Mouse (Mus musculus): ENCODE measurements around the gene Dab2ip.

Gene Dab2ip

DNA sequence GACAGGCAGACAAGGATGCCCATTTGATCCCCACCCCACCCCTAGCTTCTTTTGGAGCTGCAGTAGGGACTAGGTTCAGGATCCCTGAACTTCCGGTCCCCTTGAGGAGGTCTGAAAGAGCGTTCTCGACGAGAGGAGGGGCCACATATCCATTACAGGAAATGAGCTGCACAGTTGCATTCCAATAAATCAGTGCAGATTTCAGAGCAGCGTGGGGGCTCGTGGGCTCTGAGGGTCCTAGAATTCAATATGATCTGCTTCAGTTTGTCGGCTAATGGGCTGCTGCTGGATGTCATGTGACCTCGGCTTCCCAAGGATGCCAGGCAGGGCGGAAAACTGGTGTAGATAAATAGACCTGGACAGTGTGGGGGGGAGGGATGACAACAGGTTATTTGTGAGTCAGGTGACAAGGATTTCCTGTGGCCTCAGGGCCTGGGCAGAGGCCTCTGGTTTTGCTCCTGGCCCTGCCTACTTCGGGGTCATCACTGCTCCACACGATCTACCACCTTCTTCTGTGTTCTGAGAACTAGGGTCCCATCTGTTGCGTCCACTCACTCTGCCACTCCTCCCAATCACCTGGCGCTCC lies 181.7 kb downstream of the Dab2ip start:
- peak; percentile 10 for DNase-seq (ENCODE audit: extremely low spot score, low read depth, low spot score)

DNA sequence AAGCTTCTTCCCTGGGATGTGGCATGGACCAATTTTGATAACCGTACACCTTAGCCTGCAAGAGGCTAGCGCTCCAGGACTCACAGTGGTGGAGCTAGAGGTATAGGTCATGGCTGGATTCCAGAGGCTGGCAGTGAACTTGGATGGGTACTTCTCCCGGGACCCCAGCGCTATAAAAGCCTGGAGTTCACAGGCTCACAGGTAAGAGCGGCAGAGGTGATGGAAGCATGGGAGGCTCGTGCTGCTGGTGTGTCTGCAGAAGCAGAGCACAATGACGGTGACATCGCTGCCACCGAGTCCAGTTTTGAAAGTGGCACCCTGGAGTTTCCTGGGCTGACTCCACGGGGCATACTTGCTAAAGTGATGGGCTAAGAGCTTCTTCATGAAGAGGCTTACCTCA lies 187.8 kb downstream of the Dab2ip start:
- no peak for DNase-seq (ENCODE audit: extremely low spot score, low read depth, low spot score)

DNA sequence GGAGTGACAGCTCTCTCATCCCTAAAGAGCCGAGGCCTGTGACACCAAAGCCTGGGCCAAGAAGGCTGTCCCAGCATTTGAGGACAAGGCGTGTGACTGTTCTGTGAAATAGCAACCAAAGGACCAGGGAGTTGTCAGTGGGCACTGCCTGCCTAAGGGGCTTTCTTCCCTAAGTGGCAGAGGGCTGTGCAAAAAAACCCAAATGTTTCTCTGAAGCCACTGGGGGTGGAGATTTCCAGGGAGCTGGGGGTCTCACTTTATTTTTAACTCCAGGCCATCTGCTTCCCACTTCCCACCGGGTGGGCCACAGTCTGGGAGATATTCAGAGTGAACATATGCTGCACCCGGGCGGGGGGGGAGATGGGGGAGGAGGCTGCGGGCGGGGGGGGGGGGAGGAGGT lies 188.6 kb downstream of the Dab2ip start:
- no peak for DNase-seq (ENCODE audit: extremely low spot score, low read depth, low spot score)

DNA sequence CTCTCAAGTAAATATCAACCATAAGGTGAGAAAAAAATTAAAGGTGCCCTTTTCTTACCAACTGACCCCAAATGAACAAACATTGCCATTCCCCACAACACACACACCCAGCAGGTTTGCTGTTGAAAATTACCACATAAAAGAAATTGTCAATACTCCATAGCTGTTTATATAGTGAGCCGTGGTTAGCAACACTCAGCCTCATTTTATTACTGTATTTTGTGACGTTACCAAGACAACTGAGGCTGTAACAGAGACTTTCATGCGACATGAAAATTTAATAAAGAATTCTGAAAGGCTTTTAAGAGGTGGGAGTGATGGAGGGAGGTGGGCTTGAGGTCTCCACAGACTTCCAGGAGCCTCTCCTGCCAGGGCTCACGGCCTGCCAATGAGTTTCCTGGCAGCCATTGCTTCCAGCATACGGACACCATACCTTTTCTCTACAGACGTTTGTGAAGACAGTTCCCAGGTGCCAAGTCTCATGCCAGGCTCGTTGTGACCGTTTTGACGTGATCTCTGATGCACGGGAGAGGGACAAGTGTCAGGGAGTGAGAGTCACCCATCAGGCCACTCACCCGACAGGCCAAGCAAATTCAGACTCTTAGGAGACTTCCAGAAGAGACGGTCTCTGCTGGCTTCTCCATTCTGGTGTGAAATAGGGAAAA lies 189.4 kb downstream of the Dab2ip start:
- DNase-seq (ENCODE audit: extremely low spot score, low read depth, low spot score) = no peak

DNA sequence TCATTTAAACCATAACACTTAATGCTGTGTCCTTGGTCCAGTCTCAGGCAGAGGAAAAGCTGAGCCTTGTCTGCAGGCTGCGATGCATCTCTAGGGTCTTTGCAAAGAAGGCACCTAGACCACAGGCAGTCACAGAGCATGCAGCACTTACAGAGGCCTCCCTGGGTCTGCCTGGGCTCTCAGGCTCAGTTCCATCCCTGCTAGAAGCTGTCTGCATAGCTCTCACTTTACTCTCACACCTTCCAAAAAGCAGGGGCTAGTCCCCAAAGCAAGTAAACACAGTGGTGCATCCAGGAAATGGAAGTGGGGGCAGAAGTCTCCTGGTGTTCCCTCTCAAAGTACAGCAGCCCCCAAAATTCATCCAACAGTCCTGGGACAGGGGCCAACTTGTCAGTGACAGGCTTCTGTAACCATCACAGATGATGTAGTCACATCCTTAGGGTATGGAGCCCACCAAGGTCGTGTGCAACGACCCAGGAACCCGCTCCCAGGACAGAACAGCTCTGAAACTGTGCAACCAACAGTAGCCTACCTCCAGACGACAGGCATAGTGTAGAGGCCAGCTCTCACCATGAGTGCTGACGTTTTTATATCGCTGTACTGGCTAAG lies 192.6 kb downstream of the Dab2ip start:
- DNase-seq (ENCODE audit: extremely low spot score, low read depth, low spot score) = no peak

DNA sequence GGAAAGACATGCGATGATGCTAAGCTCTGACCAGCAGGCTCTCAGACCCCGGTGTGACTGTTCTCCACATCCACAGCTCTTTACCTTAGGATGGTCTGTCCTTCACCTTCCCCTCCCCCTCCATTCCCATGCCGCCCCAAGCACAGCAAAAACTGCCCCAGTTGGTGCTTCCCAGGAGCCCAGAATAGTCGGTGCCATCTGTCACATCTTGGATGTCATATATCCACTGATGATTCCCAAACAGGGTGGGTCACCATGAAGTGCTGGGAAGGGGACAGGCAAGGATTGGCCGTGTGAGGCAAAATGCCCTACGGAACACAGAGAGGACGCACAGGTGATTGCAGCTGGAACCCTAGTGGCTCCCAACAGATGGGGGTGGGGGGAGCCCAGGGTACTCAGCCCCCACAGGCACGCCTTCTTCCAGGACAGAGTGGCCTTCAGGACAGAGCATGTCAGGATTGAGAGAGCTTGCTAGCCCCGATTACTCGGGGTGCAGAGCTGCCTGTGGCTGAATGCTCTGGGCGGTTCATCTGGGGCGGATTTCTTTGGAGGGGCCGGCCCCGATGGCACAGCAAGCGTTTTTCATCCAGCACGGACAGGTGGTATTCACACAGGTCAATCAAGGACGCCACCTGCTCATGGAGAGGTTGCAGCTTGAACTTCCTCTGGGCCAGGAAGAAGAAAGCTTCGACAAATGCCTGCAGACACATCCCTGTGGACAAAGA lies 193.9 kb downstream of the Dab2ip start:
- DNase-seq (ENCODE audit: extremely low spot score, low read depth, low spot score) = no peak

DNA sequence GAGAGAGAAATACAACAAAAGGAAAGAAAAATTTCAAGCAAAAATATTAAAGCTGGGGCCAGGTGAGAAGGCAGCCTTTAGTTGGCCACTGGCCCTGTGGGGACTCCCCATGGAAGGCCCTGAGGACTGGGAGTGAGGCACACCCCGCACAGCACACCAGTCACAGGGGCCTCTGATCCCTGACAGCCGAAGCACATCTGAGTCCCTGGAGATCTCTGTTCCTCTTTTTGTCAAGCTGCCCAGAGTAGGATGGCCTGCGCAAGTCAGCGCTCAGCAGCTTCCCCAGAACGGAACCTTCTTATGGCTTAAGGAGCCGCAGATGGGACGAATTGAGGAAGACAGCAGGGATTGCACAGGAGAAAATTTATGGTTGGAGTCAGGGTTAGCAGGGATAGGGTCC lies 198.4 kb downstream of the Dab2ip start:
- DNase-seq (ENCODE audit: extremely low spot score, low read depth, low spot score) = no peak

DNA sequence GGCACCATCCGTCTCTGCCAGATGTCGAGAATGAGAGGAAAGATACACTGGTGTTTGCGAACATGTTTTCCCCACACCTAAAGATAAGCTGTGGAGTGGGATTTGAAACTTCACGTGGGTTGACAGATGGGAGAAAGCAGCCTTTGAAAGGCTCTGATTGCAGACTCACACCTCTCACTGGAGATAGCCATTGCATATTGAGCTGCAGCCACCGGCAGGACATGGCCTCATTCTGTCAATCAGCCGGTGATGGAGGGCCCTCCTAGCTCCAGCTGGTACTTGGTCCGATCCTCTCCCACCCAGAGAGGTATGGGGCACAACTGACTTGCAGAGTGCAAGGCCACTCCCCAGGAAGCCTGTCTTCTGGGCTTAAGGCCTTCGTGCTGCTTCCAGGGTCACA lies 202.3 kb downstream of the Dab2ip start:
- DNase-seq (ENCODE audit: extremely low spot score, low read depth, low spot score) = no peak

DNA sequence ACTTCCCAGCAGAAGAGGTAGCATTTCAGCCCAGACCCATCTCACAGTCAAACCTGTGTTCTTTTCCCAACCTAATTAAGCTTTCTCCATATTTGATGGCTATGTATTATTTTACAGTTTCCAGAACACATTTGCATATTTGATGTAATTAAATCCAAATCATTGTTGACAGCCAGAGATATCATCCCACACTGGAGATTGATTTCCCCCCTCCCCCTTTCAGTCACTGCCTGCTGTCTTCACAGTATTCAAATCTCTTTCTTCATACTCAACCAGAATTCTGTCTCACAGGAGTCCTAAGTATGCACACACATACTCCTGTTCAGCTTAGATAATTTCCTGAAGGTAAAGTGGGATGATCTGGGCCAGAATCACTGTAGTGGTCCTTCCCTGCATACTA lies 202.8 kb downstream of the Dab2ip start:
- no peak for DNase-seq (ENCODE audit: extremely low spot score, low read depth, low spot score)

DNA sequence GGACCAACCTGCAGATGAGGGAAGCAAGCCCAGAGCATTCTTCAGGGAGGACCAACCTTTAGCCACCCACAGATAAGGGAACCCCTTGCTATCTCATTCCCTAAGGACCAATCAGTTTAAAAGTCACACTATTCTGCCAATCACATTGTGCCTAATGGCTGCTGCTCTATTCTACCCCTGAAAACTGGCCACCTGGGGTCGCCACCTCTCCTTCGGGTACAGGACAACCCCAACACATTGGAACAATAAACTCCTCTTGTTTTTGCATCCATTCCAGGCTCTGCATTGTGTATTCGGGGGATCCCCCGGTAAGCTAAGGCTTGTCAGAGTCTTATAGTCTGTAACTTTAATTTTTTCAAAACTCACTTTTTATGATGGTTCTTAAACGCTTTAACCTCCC lies 203.4 kb downstream of the Dab2ip start:
- DNase-seq (ENCODE audit: extremely low spot score, low read depth, low spot score) = no peak

DNA sequence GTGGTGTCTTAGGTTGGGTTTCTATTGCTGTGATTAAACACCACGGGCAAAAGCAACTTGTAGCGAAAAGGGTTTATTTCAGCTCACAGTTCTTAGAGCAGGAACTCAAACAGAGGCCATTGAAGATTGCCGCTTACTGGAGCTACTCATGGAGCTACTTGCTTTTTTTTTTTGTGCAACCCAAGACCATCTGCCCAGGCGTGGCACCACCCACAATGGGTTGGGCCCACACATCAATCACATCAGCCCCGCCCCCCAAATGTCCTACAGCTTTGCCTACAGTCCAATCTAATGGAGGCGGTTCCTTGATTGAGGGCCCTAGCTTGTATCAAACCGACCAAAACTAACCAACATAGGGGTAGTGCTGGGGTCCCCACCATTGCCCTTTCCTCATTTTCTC lies 205.8 kb downstream of the Dab2ip start:
- DNase-seq (ENCODE audit: extremely low spot score, low read depth, low spot score) = no peak

DNA sequence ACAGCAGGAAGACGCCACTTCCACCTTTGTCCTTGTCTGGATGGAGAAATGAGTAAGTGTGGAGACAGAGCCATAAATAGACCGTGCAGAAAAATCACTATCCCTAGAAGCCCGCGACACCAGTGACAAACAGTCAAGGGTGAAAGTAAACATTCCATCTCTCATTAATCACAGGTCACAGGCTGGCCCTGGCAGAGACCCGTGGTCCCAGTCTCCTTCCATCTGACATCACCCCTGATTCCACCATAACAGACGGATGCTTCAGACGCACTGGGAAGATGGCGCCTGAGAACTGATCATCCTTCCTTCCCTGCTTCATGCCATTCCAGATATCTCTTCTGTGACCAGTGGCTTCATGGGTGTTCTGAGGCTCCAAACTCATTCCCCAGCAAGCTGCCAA lies 206.3 kb downstream of the Dab2ip start:
- no peak for DNase-seq (ENCODE audit: extremely low spot score, low read depth, low spot score)

DNA sequence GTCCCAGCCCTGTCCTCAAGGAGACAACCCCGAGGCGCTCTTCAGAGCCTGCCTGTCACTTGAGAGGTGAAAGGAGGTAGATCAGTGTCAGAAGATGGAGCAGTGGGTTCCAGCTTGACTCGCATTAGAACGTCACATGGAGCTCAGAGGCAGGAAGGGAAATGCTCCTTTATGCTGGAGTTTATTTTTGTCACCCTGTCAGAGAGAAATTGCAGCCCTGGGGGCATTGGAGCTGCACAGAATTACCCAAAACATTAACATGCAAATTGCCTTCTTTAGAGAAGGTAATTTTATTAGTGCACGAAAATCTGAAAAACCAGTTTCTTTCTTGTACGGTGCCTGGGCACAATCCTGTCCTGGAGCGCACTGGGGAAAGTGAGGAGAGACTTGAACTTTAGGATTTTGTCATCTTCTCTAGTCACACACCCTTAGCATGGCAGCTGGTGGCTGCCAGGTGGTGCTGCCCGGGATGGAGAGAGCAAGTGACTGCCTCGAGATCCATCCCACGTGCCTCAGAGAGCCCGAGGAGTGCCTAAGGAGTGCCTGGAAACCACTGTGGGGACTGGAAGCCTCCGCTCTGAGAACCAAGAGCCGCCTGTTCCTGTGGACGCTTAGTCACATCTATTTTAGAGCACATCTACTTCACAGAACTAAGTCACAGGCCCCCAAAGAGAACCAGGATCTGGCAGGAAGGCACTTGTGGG lies 209.9 kb downstream of the Dab2ip start:
- no peak for DNase-seq (ENCODE audit: extremely low spot score, low read depth, low spot score)

DNA sequence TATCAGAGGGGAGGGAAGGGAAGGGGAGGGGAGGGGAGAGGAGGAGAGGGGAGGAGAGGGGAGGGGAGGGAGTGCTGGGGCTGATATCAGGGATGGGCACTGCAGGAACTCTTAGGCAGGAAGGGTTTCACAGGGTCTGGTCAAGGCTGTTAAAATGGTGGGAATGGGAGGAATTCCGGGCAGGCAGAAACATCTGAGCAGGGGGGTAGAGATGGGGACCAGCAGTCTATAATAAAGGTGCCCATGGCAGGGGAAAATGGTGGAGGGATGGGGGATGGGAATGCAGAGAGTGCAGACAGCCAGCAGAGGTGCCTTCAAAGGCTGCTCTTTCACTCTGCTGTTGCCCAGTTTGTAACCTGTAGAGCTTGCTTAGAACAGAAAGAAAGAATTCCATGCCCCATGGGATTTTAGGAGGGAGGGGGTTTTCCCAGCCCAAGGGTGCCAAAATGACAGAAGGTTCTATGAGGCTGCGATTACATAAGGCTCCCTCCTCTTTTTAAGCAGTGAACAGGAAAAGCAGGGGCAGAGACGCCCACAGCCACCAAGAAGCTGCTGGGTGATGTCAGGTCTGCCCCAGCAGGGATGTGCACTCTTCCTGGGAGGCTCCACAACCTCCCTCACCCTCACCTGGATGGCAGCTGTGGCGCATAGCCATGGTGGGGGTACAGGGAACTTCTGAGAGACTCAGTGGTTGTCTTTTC lies 210.6 kb downstream of the Dab2ip start:
- no peak for DNase-seq (ENCODE audit: extremely low spot score, low read depth, low spot score)

DNA sequence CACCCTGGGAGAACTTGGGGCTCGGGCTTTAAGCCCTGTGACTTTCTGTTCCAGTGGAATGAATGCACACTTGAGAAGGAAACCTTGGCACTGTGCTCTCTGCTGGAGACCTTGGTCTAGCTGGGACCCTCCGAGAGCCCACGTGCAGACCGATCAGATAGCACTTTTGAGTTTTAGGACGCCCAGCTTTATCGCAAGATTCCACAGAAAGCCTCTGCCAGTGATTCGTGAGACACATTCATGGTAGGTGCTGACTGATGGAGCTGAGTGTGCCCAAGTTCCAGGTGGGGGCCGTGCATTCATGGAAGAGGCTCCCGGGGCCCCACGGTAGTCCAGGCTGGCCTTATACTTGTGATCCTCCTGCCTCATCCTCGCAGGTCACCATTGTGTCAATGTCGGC lies 211.3 kb downstream of the Dab2ip start:
- DNase-seq (ENCODE audit: extremely low spot score, low read depth, low spot score) = no peak

DNA sequence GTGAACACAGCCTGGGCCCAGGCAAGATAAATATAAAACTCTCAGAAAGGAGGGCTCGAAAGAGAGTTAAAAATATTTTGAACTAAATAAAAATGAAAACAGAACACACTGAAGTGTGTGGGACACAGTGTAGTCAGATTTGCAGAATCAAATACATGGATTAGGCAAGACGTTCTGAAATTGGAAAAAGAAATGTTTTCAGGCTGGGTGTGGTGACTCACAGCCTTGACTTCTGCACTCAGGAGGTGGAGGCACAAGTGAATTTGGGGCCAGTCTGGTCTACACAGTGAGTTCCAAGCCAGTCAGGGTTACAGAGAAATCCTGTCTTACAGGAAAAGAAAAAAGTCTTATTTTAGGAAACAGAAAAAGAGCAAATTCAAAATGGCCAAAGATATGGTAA lies 212.5 kb downstream of the Dab2ip start:
- no peak for DNase-seq (ENCODE audit: extremely low spot score, low read depth, low spot score)

DNA sequence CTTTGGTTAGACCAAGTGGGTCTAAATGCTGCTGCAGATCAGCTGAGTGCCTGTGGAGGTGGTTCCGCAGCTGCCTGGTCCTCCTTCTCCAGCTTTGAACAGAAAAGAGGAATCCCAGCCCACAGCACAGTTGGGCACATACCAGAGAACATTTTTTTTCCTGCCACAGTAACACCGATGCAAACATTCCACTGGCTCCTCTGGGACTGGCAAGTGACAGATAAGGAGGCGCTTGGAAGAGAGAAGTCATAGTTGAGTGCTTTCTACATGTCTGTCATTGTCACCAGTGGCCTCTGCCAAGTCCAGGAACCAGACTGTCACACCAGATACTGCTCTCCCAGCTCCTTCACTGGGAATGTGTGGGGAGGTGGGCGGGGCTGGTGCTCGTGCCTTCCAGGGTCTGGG lies 217.6 kb downstream of the Dab2ip start:
- DNase-seq (ENCODE audit: extremely low spot score, low read depth, low spot score) = no peak

DNA sequence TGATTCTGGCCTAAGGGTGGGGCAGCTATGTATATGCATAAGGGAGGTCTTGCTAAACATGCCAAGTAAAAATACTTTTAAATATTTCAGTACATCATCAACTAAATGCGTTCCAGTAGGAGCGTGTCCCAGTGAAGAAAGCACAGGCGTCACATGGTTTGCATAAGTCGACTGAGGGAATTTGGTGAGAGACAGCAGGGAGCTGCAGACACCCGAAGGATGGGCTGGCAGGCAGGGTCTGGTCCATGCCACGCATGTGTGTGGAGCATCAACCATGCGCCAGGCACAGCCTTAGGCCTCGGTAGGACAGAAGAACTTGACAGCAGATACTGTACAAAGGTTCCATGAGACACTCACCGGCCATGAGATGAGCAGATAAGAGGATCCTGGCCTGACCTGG lies 218.9 kb downstream of the Dab2ip start:
- DNase-seq (ENCODE audit: extremely low spot score, low read depth, low spot score) = no peak

DNA sequence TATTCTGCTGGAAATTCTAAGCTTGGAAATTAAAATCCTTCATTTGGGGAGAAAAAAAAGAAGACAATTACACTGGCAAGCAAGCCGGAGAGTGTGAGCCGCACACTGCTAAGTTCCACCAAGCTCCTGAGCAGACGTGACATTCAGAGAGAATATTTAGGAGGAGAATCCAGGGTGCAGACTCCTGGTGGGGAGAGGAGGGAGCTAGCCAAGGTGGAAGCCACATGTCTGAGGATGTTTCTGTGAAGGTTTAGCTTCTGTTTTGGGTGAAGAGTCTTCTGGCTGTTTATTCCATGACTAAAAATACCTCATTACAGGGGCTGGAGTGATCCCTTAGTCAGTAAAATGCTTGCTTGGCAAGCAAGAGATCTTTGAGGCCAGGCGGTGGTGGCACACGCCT lies 221.2 kb downstream of the Dab2ip start:
- no peak for DNase-seq (ENCODE audit: extremely low spot score, low read depth, low spot score)
